ENCODE assay signal across 17 mouse cellular contexts in genomic region chr13:10081896-10082426, GRCm38 (mm10).
DNase-seq lines count a peak whose midpoint lies in the region; TF ChIP-seq lines count a peak whose summit lies in the region.
"Had no signal": no experiment of that assay in that cellular context is flagged by ENCODE, and none has a peak within 500 bp of the region (broad histone marks: within the 10 kb centered on the region; RNA-seq: fewer than 3 reads in every experiment).

No protein-coding gene starts in this region.

- H3K4me1 ChIP-seq in liver, adult 2 months (ENCODE audit: control insufficient read depth, insufficient read depth, low read length), result peaks cover 2% of the 10 kb centered on the region; the same call in 1 of the 2 replicates
- H3K4me1 ChIP-seq in heart, embryonic 10.5 days, result no peaks in the 10 kb centered on the region
- H3K4me1 ChIP-seq: hindbrain, embryonic 15.5 days; intestine, embryonic 15.5 days; liver, embryonic 12.5 days; midbrain, embryonic 12.5 days had no signal

- H3K27ac ChIP-seq in liver, adult 2 months (replicated peaks; ENCODE audit: insufficient read depth, low read depth, low read length), result no peak overlapping the region
- H3K27ac ChIP-seq in heart, embryonic 10.5 days, result no peak overlapping the region
- H3K27ac ChIP-seq: hindbrain, embryonic 15.5 days; intestine, embryonic 15.5 days; layer of hippocampus, adult 2 months; liver, embryonic 12.5 days; midbrain, embryonic 12.5 days had no signal

- H3K4me3 ChIP-seq in liver, adult 2 months (ENCODE audit: insufficient read depth, low read depth, low read length), result no peak overlapping the region
- no peak overlapping the region for H3K4me3 ChIP-seq in heart, embryonic 10.5 days
- H3K4me3 ChIP-seq: hindbrain, embryonic 15.5 days; intestine, embryonic 15.5 days; layer of hippocampus, adult 2 months; liver, embryonic 12.5 days; midbrain, embryonic 12.5 days had no signal

- peak; percentile 5 for DNase-seq in adrenal gland, adult 8-10 months
- no peak for DNase-seq in adrenal gland, postnatal 4 days (ENCODE audit: low spot score in 2 of 2)
- peak; percentile 63 for DNase-seq in liver, adult 2 months (ENCODE audit: extremely low read depth, low read depth, low spot score)
- DNase-seq in liver, result no peak
- DNase-seq in adrenal gland, postnatal 36 days, result peak; percentile 4 to 42
- DNase-seq in kidney, postnatal 14 days, result peak; percentile 12
- DNase-seq in left cerebral cortex, adult 8-10 months (ENCODE audit: low spot score in 2 of 2), result no peak
- DNase-seq in heart, embryonic 10.5 days (ENCODE audit: low spot score), result no peak
- DNase-seq: cerebellum, adult 9-10 months; heart, adult 18-20 months; heart, postnatal 4 days; thymus, adult 2 months had no signal

- H3K9ac ChIP-seq in liver, adult 2 months (ENCODE audit: low read depth, low read length), result no peak overlapping the region
- H3K9ac ChIP-seq: hindbrain, embryonic 15.5 days; intestine, embryonic 15.5 days; liver, embryonic 12.5 days; midbrain, embryonic 12.5 days had no signal

- no peak for TF ChIP-seq CTCF in liver, adult 2 months (IDR thresholded peaks at IDR 0.05; ENCODE audit: low read depth, low read length)

- H3K79me2 ChIP-seq in liver, adult 2 months (ENCODE audit: control insufficient read depth, insufficient read depth, low read length), result no peaks in the 10 kb centered on the region

- H3K36me3 ChIP-seq in liver, adult 2 months (ENCODE audit: control insufficient read depth, insufficient read depth, low read length), result no peaks in the 10 kb centered on the region
- H3K36me3 ChIP-seq in heart, embryonic 10.5 days, result no peaks in the 10 kb centered on the region
- H3K36me3 ChIP-seq: hindbrain, embryonic 15.5 days; intestine, embryonic 15.5 days; liver, embryonic 12.5 days; midbrain, embryonic 12.5 days had no signal

- TF ChIP-seq POLR2A in liver, adult 2 months (IDR thresholded peaks at IDR 0.05; ENCODE audit: extremely low read depth, insufficient read depth, low read length), result no peak

- H3K9me3 ChIP-seq in heart, embryonic 10.5 days, result no peaks in the 10 kb centered on the region
- H3K9me3 ChIP-seq: hindbrain, embryonic 15.5 days; intestine, embryonic 15.5 days; liver, embryonic 12.5 days; midbrain, embryonic 12.5 days had no signal

- H3K27me3 ChIP-seq in liver, adult 2 months (ENCODE audit: control insufficient read depth, insufficient read depth, low read length), result no peaks in the 10 kb centered on the region
- no peaks in the 10 kb centered on the region for H3K27me3 ChIP-seq in heart, embryonic 10.5 days (ENCODE audit: insufficient read depth, poor library complexity, severe bottlenecking)
- H3K27me3 ChIP-seq: hindbrain, embryonic 15.5 days; intestine, embryonic 15.5 days; liver, embryonic 12.5 days; midbrain, embryonic 12.5 days had no signal

- 61% methylated on average over 6 of the region's 6 CpGs for WGBS in liver, adult 2 months
- WGBS in heart, embryonic 10.5 days, result 77% methylated on average over 6 of the region's 6 CpGs

Comparison
In these comparisons a context has a peak if more than half of its experiments do, and no peak if none do; other contexts are left out.
1. DNase-seq: peak in adrenal gland, adult 8-10 months (single experiment), liver, adult 2 months (single experiment), adrenal gland, postnatal 36 days (2 of 2) and kidney, postnatal 14 days (single experiment); none in adrenal gland, postnatal 4 days (0 of 2), liver (single experiment), left cerebral cortex, adult 8-10 months (0 of 2) and heart, embryonic 10.5 days (single experiment).